Mouse (Mus musculus): Measurements from ENCODE around the gene Alkbh1. TPM values are rescaled to one million over a fixed set of nuclear protein-coding genes. Genes with fewer than 3 reads are reported as not detected.

Gene Alkbh1
- total and polyA plus RNA-seq, 3 experiments = 41.4 to 48.9 TPM; not detected in 1

GRCm38 (mm10) chr12:87407869-87408605 lies 35.8 kb downstream of the Alkbh1 start:
- H3K36me3 ChIP-seq (ENCODE audit: control insufficient read depth in 1 of 2, insufficient read depth in 2 of 2, low read length in 2 of 2) = no peaks in the 10 kb centered on the region; a peak in 1 of 4 replicates
- H3K9me3 ChIP-seq (replicated peaks; ENCODE audit: insufficient read depth, low read length) = no peaks in the 10 kb centered on the region
- H3K4me3 ChIP-seq (ENCODE audit: control insufficient read depth in 1 of 2, insufficient read depth in 1 of 2, low read depth in 2 of 2, low read length in 2 of 2) = no peak overlapping the region
- TF ChIP-seq MAX (IDR thresholded peaks at IDR 0.05; ENCODE audit: low read length) (no peak), UBTF (IDR thresholded peaks at IDR 0.05; ENCODE audit: borderline replicate concordance, insufficient read depth, low read depth, low read length) (no peak)
- H3K9ac ChIP-seq (ENCODE audit: control insufficient read depth, low read depth, low read length, poor library complexity, severe bottlenecking) = no peak overlapping the region
- no peak overlapping the region for H3K27ac ChIP-seq (ENCODE audit: control insufficient read depth, low read depth, low read length)
- no peaks in the 10 kb centered on the region for H3K27me3 ChIP-seq (ENCODE audit: control insufficient read depth in 1 of 2, insufficient read depth in 2 of 2, low read length in 2 of 2)
- DNase-seq (ENCODE audit: low read depth, low spot score) = no peak
- H3K79me2 ChIP-seq (ENCODE audit: control insufficient read depth, insufficient read depth, low read length, poor library complexity) = no peaks in the 10 kb centered on the region
- H3K4me1 ChIP-seq (ENCODE audit: control insufficient read depth in 1 of 2, insufficient read depth in 2 of 2, low read length in 2 of 2) = peaks cover 0 to 5% of the 10 kb centered on the region in 2 experiments; a peak in 2 of 4 replicates

- H3K27ac ChIP-seq (ENCODE audit: control insufficient read depth, low read depth, low read length) = no peak overlapping the region
- no peak for DNase-seq (ENCODE audit: low read depth, low spot score)
- H3K9ac ChIP-seq (ENCODE audit: control insufficient read depth, low read depth, low read length, poor library complexity, severe bottlenecking) = no peak overlapping the region
- no peaks in the 10 kb centered on the region for H3K9me3 ChIP-seq (replicated peaks; ENCODE audit: insufficient read depth, low read length)
- peaks cover 0 to 2% of the 10 kb centered on the region in 2 experiments; a peak in 1 of 4 replicates for H3K4me1 ChIP-seq (ENCODE audit: control insufficient read depth in 1 of 2, insufficient read depth in 2 of 2, low read length in 2 of 2)
- H3K36me3 ChIP-seq (ENCODE audit: control insufficient read depth in 1 of 2, insufficient read depth in 2 of 2, low read length in 2 of 2) = no peaks in the 10 kb centered on the region
- no peak overlapping the region for H3K4me3 ChIP-seq (ENCODE audit: control insufficient read depth in 1 of 2, insufficient read depth in 1 of 2, low read depth in 2 of 2, low read length in 2 of 2)
- TF ChIP-seq ETS1 (IDR thresholded peaks at IDR 0.05; ENCODE audit: low read depth, low read length) (no peak), CTCF (IDR thresholded peaks at IDR 0.05 in 2 of 3, conservative IDR thresholded peaks at IDR 0.05 in 1 of 3; ENCODE audit: control insufficient read depth in 1 of 3, insufficient read depth in 1 of 3, low read depth in 2 of 3, low read length in 3 of 3, poor library complexity in 1 of 3, severe bottlenecking in 1 of 3) (no peak)
- no peaks in the 10 kb centered on the region for H3K27me3 ChIP-seq (ENCODE audit: control insufficient read depth in 1 of 2, insufficient read depth in 2 of 2, low read length in 2 of 2)
- H3K79me2 ChIP-seq (ENCODE audit: control insufficient read depth, insufficient read depth, low read length, poor library complexity) = no peaks in the 10 kb centered on the region
Observed at GRCm38 (mm10) chr12:87405721-87406120, 38.1 kb downstream of the Alkbh1 start.

- TF ChIP-seq USF2 (IDR thresholded peaks at IDR 0.05; ENCODE audit: borderline replicate concordance in 1 of 2, insufficient read depth in 1 of 2, low read depth in 1 of 2, low read length in 2 of 2) = no peak
- H3K9me3 ChIP-seq (replicated peaks; ENCODE audit: insufficient read depth, low read length) = no peaks in the 10 kb centered on the region
- H3K27me3 ChIP-seq (ENCODE audit: control insufficient read depth in 1 of 2, insufficient read depth in 2 of 2, low read length in 2 of 2) = no peaks in the 10 kb centered on the region
- H3K79me2 ChIP-seq (ENCODE audit: control insufficient read depth, insufficient read depth, low read length, poor library complexity) = no peaks in the 10 kb centered on the region
- no peak overlapping the region for H3K4me3 ChIP-seq (ENCODE audit: control insufficient read depth in 1 of 2, insufficient read depth in 1 of 2, low read depth in 2 of 2, low read length in 2 of 2)
- H3K4me1 ChIP-seq (ENCODE audit: control insufficient read depth in 1 of 2, insufficient read depth in 2 of 2, low read length in 2 of 2) = no peaks in the 10 kb centered on the region; a peak in 1 of 4 replicates
- DNase-seq (ENCODE audit: low read depth, low spot score) = no peak
- H3K36me3 ChIP-seq (ENCODE audit: control insufficient read depth in 1 of 2, insufficient read depth in 2 of 2, low read length in 2 of 2) = no peaks in the 10 kb centered on the region
- no peak overlapping the region for H3K9ac ChIP-seq (ENCODE audit: control insufficient read depth, low read depth, low read length, poor library complexity, severe bottlenecking)
- no peak overlapping the region for H3K27ac ChIP-seq (ENCODE audit: control insufficient read depth, low read depth, low read length)
Observed at GRCm38 (mm10) chr12:87405165-87405564, 38.7 kb downstream of the Alkbh1 start.

- DNase-seq (ENCODE audit: low read depth, low spot score) = no peak
- Histone ChIP-seq H3K36me3 (ENCODE audit: control insufficient read depth in 1 of 2, insufficient read depth in 2 of 2, low read length in 2 of 2) (no peaks in the 10 kb centered on the region), H3K4me3 (ENCODE audit: control insufficient read depth in 1 of 2, insufficient read depth in 1 of 2, low read depth in 2 of 2, low read length in 2 of 2) (no peak overlapping the region), H3K27me3 (ENCODE audit: control insufficient read depth in 1 of 2, insufficient read depth in 2 of 2, low read length in 2 of 2) (no peaks in the 10 kb centered on the region), H3K79me2 (ENCODE audit: control insufficient read depth, insufficient read depth, low read length, poor library complexity) (no peaks in the 10 kb centered on the region), H3K9ac (ENCODE audit: control insufficient read depth, low read depth, low read length, poor library complexity, severe bottlenecking) (no peak overlapping the region), H3K4me1 (ENCODE audit: control insufficient read depth in 1 of 2, insufficient read depth in 2 of 2, low read length in 2 of 2) (no peaks in the 10 kb centered on the region), H3K27ac (ENCODE audit: control insufficient read depth, low read depth, low read length) (no peak overlapping the region), H3K9me3 (replicated peaks; ENCODE audit: insufficient read depth, low read length) (no peaks in the 10 kb centered on the region)
- TF ChIP-seq POLR2AphosphoS5 (IDR thresholded peaks at IDR 0.05; ENCODE audit: borderline replicate concordance, low read depth, low read length) (no peak), NRF1 (IDR thresholded peaks at IDR 0.05; ENCODE audit: insufficient read depth, low read depth, low read length, poor library complexity, severe bottlenecking) (no peak), CHD1 (IDR thresholded peaks at IDR 0.05; ENCODE audit: low read depth, low read length) (no peak), MXI1 (IDR thresholded peaks at IDR 0.05; ENCODE audit: low read depth, low read length) (no peak), ETS1 (IDR thresholded peaks at IDR 0.05; ENCODE audit: low read depth, low read length) (no peak), SMC3 (IDR thresholded peaks at IDR 0.05; ENCODE audit: low read depth, low read length) (no peak)
Observed at GRCm38 (mm10) chr12:87401883-87402282, 41.9 kb downstream of the Alkbh1 start.
